Mouse (Mus musculus): ENCODE data around the gene Haao. TPM values are rescaled to one million over a fixed set of nuclear protein-coding genes. Genes with fewer than 3 reads are reported as not detected.
A peak's percentile ranks its signal among the peaks of the same experiment; 100 is the strongest.

Haao gene
- 0.22 TPM in 1 of 2 replicates, not detected in the other for polyA plus RNA-seq (2014; fragmentation: Nextera tagmentation; extraction: Ambion mirVana)

- Histone ChIP-seq H3K27ac (ENCODE audit: low read depth, low read length) (no peak within 1 kb of the TSS), H3K36me3 (ENCODE audit: control insufficient read depth, insufficient read depth, low read length) (no peaks in the 10 kb centered on the region), H3K4me1 (ENCODE audit: control insufficient read depth, insufficient read depth, low read length) (peaks cover 5% of the 10 kb centered on the region), H3K9ac (ENCODE audit: low read length) (no peak within 1 kb of the TSS), H3K27me3 (ENCODE audit: control insufficient read depth, insufficient read depth, low read length) (no peaks in the 10 kb centered on the region), H3K4me3 (ENCODE audit: low read depth, low read length) (no peak within 1 kb of the TSS), H3K9me3 (ENCODE audit: control insufficient read depth, low read length) (no peaks in the 10 kb centered on the region), H3K4me2 (no peak within 1 kb of the TSS)
- ATAC-seq (ENCODE audit: low FRiP score) (no peak), DNase-seq (ENCODE audit: low spot score, missing footprints) (no peak)
- WGBS, result 84% methylated on average over 3 of the region's 3 CpGs
Measured at GRCm38 (mm10) chr17:83847815-83848214, at the start of gene Haao. Gene Haao, minus strand, starts transcription at chr17:83847963.

GRCm38 (mm10) chr17:83897361-83897799, 49.6 kb upstream of the Haao start:
- H3K4me2 ChIP-seq, result no peak overlapping the region
- 61% methylated on average over 8 of the region's 8 CpGs for WGBS
- H3K4me1 ChIP-seq (ENCODE audit: control insufficient read depth, insufficient read depth, low read length), result no peaks in the 10 kb centered on the region
- DNase-seq (ENCODE audit: low spot score, missing footprints) (peak; percentile 87), ATAC-seq (ENCODE audit: low FRiP score) (no peak)
- no peaks in the 10 kb centered on the region for H3K9me3 ChIP-seq (ENCODE audit: control insufficient read depth, low read length)
- no peaks in the 10 kb centered on the region for H3K27me3 ChIP-seq (ENCODE audit: control insufficient read depth, insufficient read depth, low read length)
- no peak overlapping the region for H3K4me3 ChIP-seq (ENCODE audit: low read depth, low read length)
- no peaks in the 10 kb centered on the region for H3K36me3 ChIP-seq (ENCODE audit: control insufficient read depth, insufficient read depth, low read length)
- no peak overlapping the region for H3K9ac ChIP-seq (ENCODE audit: low read length)
- H3K27ac ChIP-seq (ENCODE audit: low read depth, low read length), result no peak overlapping the region

GRCm38 (mm10) chr17:83896723-83897122, 49.0 kb upstream of the Haao start:
- peak; percentile 92 for DNase-seq (ENCODE audit: low spot score, missing footprints)
- WGBS, result 31% methylated on average over 10 of the region's 10 CpGs

GRCm38 (mm10) chr17:83895321-83895770, 47.6 kb upstream of the Haao start:
- no peaks in the 10 kb centered on the region for H3K36me3 ChIP-seq (ENCODE audit: control insufficient read depth, insufficient read depth, low read length)
- H3K4me2 ChIP-seq, result no peak overlapping the region
- no peak overlapping the region for H3K4me3 ChIP-seq (ENCODE audit: low read depth, low read length)
- ATAC-seq (ENCODE audit: low FRiP score), result no peak
- H3K27ac ChIP-seq (ENCODE audit: low read depth, low read length), result no peak overlapping the region
- H3K9ac ChIP-seq (ENCODE audit: low read length), result no peak overlapping the region
- no peaks in the 10 kb centered on the region for H3K4me1 ChIP-seq (ENCODE audit: control insufficient read depth, insufficient read depth, low read length)
- H3K9me3 ChIP-seq (ENCODE audit: control insufficient read depth, low read length), result no peaks in the 10 kb centered on the region
- 68% methylated on average over 8 of the region's 8 CpGs for WGBS
- no peaks in the 10 kb centered on the region for H3K27me3 ChIP-seq (ENCODE audit: control insufficient read depth, insufficient read depth, low read length)
- no peak for DNase-seq (ENCODE audit: low spot score, missing footprints)

More at GRCm38 (mm10) chr17:83896723-83897122, 49.0 kb upstream of the Haao start:
- H3K9me3 ChIP-seq (ENCODE audit: control insufficient read depth, low read length), result no peaks in the 10 kb centered on the region
- no peak overlapping the region for H3K9ac ChIP-seq (ENCODE audit: low read length)
- no peak overlapping the region for H3K4me2 ChIP-seq
- H3K27ac ChIP-seq (ENCODE audit: low read depth, low read length), result no peak overlapping the region
- no peak overlapping the region for H3K4me3 ChIP-seq (ENCODE audit: low read depth, low read length)
- H3K27me3 ChIP-seq (ENCODE audit: control insufficient read depth, insufficient read depth, low read length), result no peaks in the 10 kb centered on the region
- peak; percentile 58 for ATAC-seq (ENCODE audit: low FRiP score)
- H3K36me3 ChIP-seq (ENCODE audit: control insufficient read depth, insufficient read depth, low read length), result no peaks in the 10 kb centered on the region
- no peaks in the 10 kb centered on the region for H3K4me1 ChIP-seq (ENCODE audit: control insufficient read depth, insufficient read depth, low read length)

- no peak overlapping the region for H3K9ac ChIP-seq (ENCODE audit: low read length)
- no peaks in the 10 kb centered on the region for H3K4me1 ChIP-seq (ENCODE audit: control insufficient read depth, insufficient read depth, low read length)
- no peak overlapping the region for H3K4me2 ChIP-seq
- H3K27me3 ChIP-seq (ENCODE audit: control insufficient read depth, insufficient read depth, low read length), result no peaks in the 10 kb centered on the region
- no peaks in the 10 kb centered on the region for H3K36me3 ChIP-seq (ENCODE audit: control insufficient read depth, insufficient read depth, low read length)
- H3K9me3 ChIP-seq (ENCODE audit: control insufficient read depth, low read length), result no peaks in the 10 kb centered on the region
- ATAC-seq (ENCODE audit: low FRiP score), result no peak
- H3K27ac ChIP-seq (ENCODE audit: low read depth, low read length), result no peak overlapping the region
- no peak overlapping the region for H3K4me3 ChIP-seq (ENCODE audit: low read depth, low read length)
- WGBS, result 90% methylated on average over 4 of the region's 4 CpGs
- DNase-seq (ENCODE audit: low spot score, missing footprints), result no peak
Measured at GRCm38 (mm10) chr17:83893134-83893533, 45.4 kb upstream of the Haao start.

DNA sequence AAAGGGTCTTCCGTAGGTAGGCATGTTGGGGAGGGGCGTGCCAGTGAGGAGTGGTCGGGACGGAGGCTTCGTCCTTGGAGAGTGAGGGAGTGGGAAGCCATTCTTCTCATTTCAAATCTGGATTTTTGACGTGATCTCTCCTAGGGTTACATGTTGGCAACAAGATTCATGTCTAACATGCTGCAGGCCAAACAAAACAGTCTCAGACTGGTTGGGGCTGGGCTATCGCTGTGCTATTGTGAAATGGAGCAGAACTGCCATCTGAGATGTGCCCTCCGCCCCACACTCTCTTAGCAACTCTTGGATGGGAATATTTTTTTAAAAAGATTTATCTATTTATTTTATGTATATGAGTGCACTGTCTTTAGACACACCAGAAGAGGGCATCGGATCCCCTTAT, 44.1 kb upstream of the Haao start:
- Histone ChIP-seq H3K36me3 (ENCODE audit: control insufficient read depth, insufficient read depth, low read length) (no peaks in the 10 kb centered on the region), H3K27me3 (ENCODE audit: control insufficient read depth, insufficient read depth, low read length) (no peaks in the 10 kb centered on the region), H3K4me1 (ENCODE audit: control insufficient read depth, insufficient read depth, low read length) (no peaks in the 10 kb centered on the region), H3K9me3 (ENCODE audit: control insufficient read depth, low read length) (no peaks in the 10 kb centered on the region), H3K4me2 (no peak overlapping the region), H3K4me3 (ENCODE audit: low read depth, low read length) (no peak overlapping the region), H3K27ac (ENCODE audit: low read depth, low read length) (no peak overlapping the region), H3K9ac (ENCODE audit: low read length) (no peak overlapping the region)
- ATAC-seq (ENCODE audit: low FRiP score), result no peak
- no peak for DNase-seq (ENCODE audit: low spot score, missing footprints)
- 81% methylated on average over 9 of the region's 9 CpGs for WGBS

DNA sequence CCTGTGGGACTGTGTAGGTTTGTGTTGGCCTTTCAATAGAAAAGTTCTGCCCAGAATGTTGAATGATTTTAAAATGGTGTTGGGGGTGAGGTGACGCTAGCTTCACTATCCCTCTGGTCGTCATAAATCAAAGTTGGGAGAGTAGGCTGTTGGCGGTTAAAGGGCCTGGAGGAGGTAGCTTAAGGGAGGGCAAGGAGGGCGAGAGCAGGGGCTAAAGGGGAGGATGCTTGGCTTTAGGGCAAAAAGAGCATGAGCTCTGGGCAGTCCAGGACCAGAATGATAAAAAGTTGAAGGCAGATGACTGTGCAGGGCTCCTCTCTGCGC, 42.6 kb upstream of the Haao start:
- no peak for ATAC-seq (ENCODE audit: low FRiP score)
- Histone ChIP-seq H3K9ac (ENCODE audit: low read length) (no peak overlapping the region), H3K36me3 (ENCODE audit: control insufficient read depth, insufficient read depth, low read length) (no peaks in the 10 kb centered on the region), H3K4me3 (ENCODE audit: low read depth, low read length) (no peak overlapping the region), H3K4me1 (ENCODE audit: control insufficient read depth, insufficient read depth, low read length) (no peaks in the 10 kb centered on the region), H3K27ac (ENCODE audit: low read depth, low read length) (no peak overlapping the region), H3K27me3 (ENCODE audit: control insufficient read depth, insufficient read depth, low read length) (no peaks in the 10 kb centered on the region), H3K9me3 (ENCODE audit: control insufficient read depth, low read length) (no peaks in the 10 kb centered on the region), H3K4me2 (no peak overlapping the region)
- 87% methylated on average over 5 of the region's 5 CpGs for WGBS
- DNase-seq (ENCODE audit: low spot score, missing footprints), result no peak

- DNase-seq (ENCODE audit: low spot score, missing footprints), result no peak
- WGBS, result 81% methylated on average over 13 of the region's 13 CpGs
Measured at GRCm38 (mm10) chr17:83889691-83890372, 42.1 kb upstream of the Haao start.

DNA sequence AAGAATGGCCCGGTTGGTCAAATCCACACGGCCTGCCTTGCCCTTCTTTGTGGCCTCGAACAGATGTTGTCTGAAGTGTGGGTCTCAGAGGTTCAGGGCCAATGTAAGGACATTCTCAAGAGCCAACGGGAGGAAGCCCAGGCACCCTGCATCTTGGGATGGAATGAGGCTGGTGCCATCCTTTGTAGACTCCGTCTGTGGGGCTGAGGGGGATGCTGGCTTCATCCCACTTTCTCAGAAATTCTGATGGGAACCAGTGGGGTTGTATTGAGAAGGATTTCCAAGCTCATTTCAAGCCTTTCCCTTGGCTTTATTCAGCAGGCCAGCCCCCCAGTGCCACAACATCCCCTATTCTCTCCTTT, 41.5 kb upstream of the Haao start:
- Histone ChIP-seq H3K36me3 (ENCODE audit: control insufficient read depth, insufficient read depth, low read length) (no peaks in the 10 kb centered on the region), H3K27me3 (ENCODE audit: control insufficient read depth, insufficient read depth, low read length) (no peaks in the 10 kb centered on the region), H3K9me3 (ENCODE audit: control insufficient read depth, low read length) (no peaks in the 10 kb centered on the region), H3K9ac (ENCODE audit: low read length) (no peak overlapping the region), H3K4me3 (ENCODE audit: low read depth, low read length) (no peak overlapping the region), H3K4me2 (no peak overlapping the region), H3K4me1 (ENCODE audit: control insufficient read depth, insufficient read depth, low read length) (no peaks in the 10 kb centered on the region), H3K27ac (ENCODE audit: low read depth, low read length) (no peak overlapping the region)
- no peak for ATAC-seq (ENCODE audit: low FRiP score)
- WGBS, result 93% methylated on average over 5 of the region's 5 CpGs
- DNase-seq (ENCODE audit: low spot score, missing footprints), result no peak

More at GRCm38 (mm10) chr17:83889691-83890372, 42.1 kb upstream of the Haao start:
- no peak overlapping the region for H3K27ac ChIP-seq (ENCODE audit: low read depth, low read length)
- H3K4me3 ChIP-seq (ENCODE audit: low read depth, low read length), result no peak overlapping the region
- no peaks in the 10 kb centered on the region for H3K9me3 ChIP-seq (ENCODE audit: control insufficient read depth, low read length)
- no peak overlapping the region for H3K4me2 ChIP-seq
- ATAC-seq (ENCODE audit: low FRiP score), result no peak
- no peak overlapping the region for H3K9ac ChIP-seq (ENCODE audit: low read length)
- no peaks in the 10 kb centered on the region for H3K36me3 ChIP-seq (ENCODE audit: control insufficient read depth, insufficient read depth, low read length)
- H3K27me3 ChIP-seq (ENCODE audit: control insufficient read depth, insufficient read depth, low read length), result no peaks in the 10 kb centered on the region
- no peaks in the 10 kb centered on the region for H3K4me1 ChIP-seq (ENCODE audit: control insufficient read depth, insufficient read depth, low read length)
